Mouse (Mus musculus): Measurements from ENCODE around the gene Nosip. TPM values are rescaled to one million over a fixed set of nuclear protein-coding genes. Genes with fewer than 3 reads are reported as not detected.
A peak's percentile ranks its signal among the peaks of the same experiment; 100 is the strongest.

Nosip gene
- total and polyA plus RNA-seq, 3 experiments, result 27.0 to 43.6 (median 29.3) TPM

GRCm38 (mm10) chr7:45118336-45118735, 56.1 kb downstream of the Nosip start:
- H3K9ac ChIP-seq (ENCODE audit: low read depth, low read length), result no peak overlapping the region
- TF ChIP-seq POLR2A (IDR thresholded peaks at IDR 0.05; ENCODE audit: insufficient read depth, low read depth, low read length) (no peak), CTCF (IDR thresholded peaks at IDR 0.05) (no peak), EP300 (IDR thresholded peaks at IDR 0.05; ENCODE audit: insufficient read depth, low read depth, low read length) (no peak)
- H3K27ac ChIP-seq, result no peak overlapping the region
- peaks cover 12% of the 10 kb centered on the region for H3K4me1 ChIP-seq (ENCODE audit: control insufficient read depth, insufficient read depth, low read length)
- WGBS, result 86% methylated on average over 6 of the region's 6 CpGs
- intact Hi-C loops (cut with DNase I), result no loop called here
- H3K4me3 ChIP-seq, result no peak overlapping the region
- DNase-seq, result no peak
- H3K79me2 ChIP-seq (replicated peaks; ENCODE audit: control insufficient read depth, insufficient read depth, low read length), result no peaks in the 10 kb centered on the region
- H3K27me3 ChIP-seq (ENCODE audit: control insufficient read depth, insufficient read depth, low read length), result no peaks in the 10 kb centered on the region
- H3K36me3 ChIP-seq (ENCODE audit: control insufficient read depth, insufficient read depth, low read length), result peaks cover 10% of the 10 kb centered on the region; the same call in 1 of the 2 replicates

GRCm38 (mm10) chr7:45119780-45120709, 57.8 kb downstream of the Nosip start:
- 78% methylated on average over 5 of the region's 5 CpGs for WGBS
- no peak overlapping the region for H3K9ac ChIP-seq (ENCODE audit: low read depth, low read length)
- H3K27me3 ChIP-seq (ENCODE audit: control insufficient read depth, insufficient read depth, low read length), result no peaks in the 10 kb centered on the region
- intact Hi-C loops (cut with DNase I), result loop anchor here (2.0 to 5.0 kb wide), 2 partner anchors 17 to 103 kb away; partner anchors contain the start of genes Fcgrt, Rras and Scaf1
- H3K4me3 ChIP-seq, result no peak overlapping the region
- H3K27ac ChIP-seq, result peak overlapping the region; percentile 93
- H3K36me3 ChIP-seq (ENCODE audit: control insufficient read depth, insufficient read depth, low read length), result peaks cover 10% of the 10 kb centered on the region; the same call in 1 of the 2 replicates
- no peak for TF ChIP-seq CTCF (IDR thresholded peaks at IDR 0.05)
- no peak for TF ChIP-seq EP300 (IDR thresholded peaks at IDR 0.05; ENCODE audit: insufficient read depth, low read depth, low read length)
- TF ChIP-seq POLR2A (IDR thresholded peaks at IDR 0.05; ENCODE audit: insufficient read depth, low read depth, low read length), result no peak
- H3K4me1 ChIP-seq (ENCODE audit: control insufficient read depth, insufficient read depth, low read length), result peaks cover 12% of the 10 kb centered on the region
- DNase-seq, result peak in 1 of 2 experiments; percentile 14
- no peaks in the 10 kb centered on the region for H3K79me2 ChIP-seq (replicated peaks; ENCODE audit: control insufficient read depth, insufficient read depth, low read length)

- H3K9ac ChIP-seq (ENCODE audit: low read depth, low read length), result peak overlapping the region; percentile 55
- H3K4me3 ChIP-seq, result peak overlapping the region; percentile 94
- WGBS, result 20% methylated on average over 8 of the region's 8 CpGs
- TF ChIP-seq CTCF (IDR thresholded peaks at IDR 0.05), result no peak
- TF ChIP-seq POLR2A (IDR thresholded peaks at IDR 0.05; ENCODE audit: insufficient read depth, low read depth, low read length), result peak; percentile 93
- TF ChIP-seq EP300 (IDR thresholded peaks at IDR 0.05; ENCODE audit: insufficient read depth, low read depth, low read length), result peak; percentile 86; the same call in 1 of the 2 replicates
- peak overlapping the region; percentile 93 for H3K27ac ChIP-seq
- no peaks in the 10 kb centered on the region for H3K27me3 ChIP-seq (ENCODE audit: control insufficient read depth, insufficient read depth, low read length)
- intact Hi-C loops (cut with DNase I), result loop anchor here (2.0 to 5.0 kb wide), 2 partner anchors 19 to 104 kb away; partner anchors contain the start of genes Fcgrt, Rras and Scaf1
- DNase-seq, result peak; percentile 78 to 89
- no peaks in the 10 kb centered on the region for H3K79me2 ChIP-seq (replicated peaks; ENCODE audit: control insufficient read depth, insufficient read depth, low read length)
- peaks cover 10% of the 10 kb centered on the region; the same call in 1 of the 2 replicates for H3K36me3 ChIP-seq (ENCODE audit: control insufficient read depth, insufficient read depth, low read length)
- H3K4me1 ChIP-seq (ENCODE audit: control insufficient read depth, insufficient read depth, low read length), result peaks cover 12% of the 10 kb centered on the region
These were observed 59.2 kb downstream of the Nosip start for GRCm38 (mm10) chr7:45121404-45121803.

GRCm38 (mm10) chr7:45121966-45122365, 59.7 kb downstream of the Nosip start:
- no peak for TF ChIP-seq EP300 (IDR thresholded peaks at IDR 0.05; ENCODE audit: insufficient read depth, low read depth, low read length)
- no peak for TF ChIP-seq CTCF (IDR thresholded peaks at IDR 0.05)
- no peak for TF ChIP-seq POLR2A (IDR thresholded peaks at IDR 0.05; ENCODE audit: insufficient read depth, low read depth, low read length)
- H3K27me3 ChIP-seq (ENCODE audit: control insufficient read depth, insufficient read depth, low read length), result no peaks in the 10 kb centered on the region
- intact Hi-C loops (cut with DNase I), result loop anchor here (2.0 to 5.0 kb wide), 2 partner anchors 19 to 105 kb away; partner anchors contain the start of genes Fcgrt, Rras and Scaf1
- H3K9ac ChIP-seq (ENCODE audit: low read depth, low read length), result peak overlapping the region; percentile 55
- peak overlapping the region; percentile 93 for H3K27ac ChIP-seq
- peaks cover 13% of the 10 kb centered on the region for H3K4me1 ChIP-seq (ENCODE audit: control insufficient read depth, insufficient read depth, low read length)
- H3K4me3 ChIP-seq, result peak overlapping the region; percentile 94
- H3K36me3 ChIP-seq (ENCODE audit: control insufficient read depth, insufficient read depth, low read length), result peaks cover 11% of the 10 kb centered on the region; the same call in 1 of the 2 replicates
- H3K79me2 ChIP-seq (replicated peaks; ENCODE audit: control insufficient read depth, insufficient read depth, low read length), result no peaks in the 10 kb centered on the region
- no peak for DNase-seq

- 73% methylated on average over 15 of the region's 15 CpGs for WGBS
- Histone ChIP-seq H3K4me1 (ENCODE audit: control insufficient read depth, insufficient read depth, low read length) (peaks cover 13% of the 10 kb centered on the region), H3K4me3 (peak overlapping the region; percentile 94), H3K79me2 (replicated peaks; ENCODE audit: control insufficient read depth, insufficient read depth, low read length) (no peaks in the 10 kb centered on the region), H3K27me3 (ENCODE audit: control insufficient read depth, insufficient read depth, low read length) (no peaks in the 10 kb centered on the region), H3K27ac (peak overlapping the region; percentile 93), H3K36me3 (ENCODE audit: control insufficient read depth, insufficient read depth, low read length) (peaks cover 17% of the 10 kb centered on the region), H3K9ac (ENCODE audit: low read depth, low read length) (peak overlapping the region; percentile 42)
- no peak for DNase-seq
- TF ChIP-seq EP300 (IDR thresholded peaks at IDR 0.05; ENCODE audit: insufficient read depth, low read depth, low read length), result no peak
- TF ChIP-seq POLR2A (IDR thresholded peaks at IDR 0.05; ENCODE audit: insufficient read depth, low read depth, low read length), result no peak
- no peak for TF ChIP-seq CTCF (IDR thresholded peaks at IDR 0.05)
- intact Hi-C loops (cut with DNase I), result loop anchor here (5.0 kb wide), 1 partner anchor 105 kb away; the partner anchor contains the start of genes Rras and Scaf1
These were observed 60.4 kb downstream of the Nosip start for GRCm38 (mm10) chr7:45122561-45123185.

Measured in heart, adult 2 months (tissue).